Mouse (Mus musculus): ENCODE measurements around the gene Nkpd1. TPM values are rescaled to one million over a fixed set of nuclear protein-coding genes. Genes with fewer than 3 reads are reported as not detected.

Nkpd1 gene
- not detected in 3 replicates for total RNA-seq (2017)

GRCm38 (mm10) chr7:19517652-19518365 lies at the start of gene Nkpd1:
Gene Nkpd1 (plus strand): TSS chr7:19517838.
- ATAC-seq (replicated peaks; ENCODE audit: insufficient number of reproducible peaks, low FRiP score, low TSS enrichment, poor library complexity, severe bottlenecking) = no peak

GRCm38 (mm10) chr7:19468279-19468678 lies 49.4 kb upstream of the Nkpd1 start:
- no peak for ATAC-seq (replicated peaks; ENCODE audit: insufficient number of reproducible peaks, low FRiP score, low TSS enrichment, poor library complexity, severe bottlenecking)

- no peak for ATAC-seq (replicated peaks; ENCODE audit: insufficient number of reproducible peaks, low FRiP score, low TSS enrichment, poor library complexity, severe bottlenecking)
These were observed 48.2 kb upstream of the Nkpd1 start for GRCm38 (mm10) chr7:19469404-19469803.

- ATAC-seq (replicated peaks; ENCODE audit: insufficient number of reproducible peaks, low FRiP score, low TSS enrichment, poor library complexity, severe bottlenecking) = no peak
These were observed 47.3 kb upstream of the Nkpd1 start for GRCm38 (mm10) chr7:19470308-19470707.

GRCm38 (mm10) chr7:19472403-19472802 lies 45.2 kb upstream of the Nkpd1 start:
- ATAC-seq (replicated peaks; ENCODE audit: insufficient number of reproducible peaks, low FRiP score, low TSS enrichment, poor library complexity, severe bottlenecking) = peak; percentile 66

- no peak for ATAC-seq (replicated peaks; ENCODE audit: insufficient number of reproducible peaks, low FRiP score, low TSS enrichment, poor library complexity, severe bottlenecking)
These were observed 43.7 kb upstream of the Nkpd1 start for GRCm38 (mm10) chr7:19473875-19474443.

GRCm38 (mm10) chr7:19477084-19477483 lies 40.6 kb upstream of the Nkpd1 start:
- ATAC-seq (replicated peaks; ENCODE audit: insufficient number of reproducible peaks, low FRiP score, low TSS enrichment, poor library complexity, severe bottlenecking) = peak; percentile 40; the same call in 1 of the 2 replicates

GRCm38 (mm10) chr7:19477624-19478384 lies 39.8 kb upstream of the Nkpd1 start:
- no peak for ATAC-seq (replicated peaks; ENCODE audit: insufficient number of reproducible peaks, low FRiP score, low TSS enrichment, poor library complexity, severe bottlenecking)

GRCm38 (mm10) chr7:19483281-19483680 lies 34.4 kb upstream of the Nkpd1 start:
- no peak for ATAC-seq (replicated peaks; ENCODE audit: insufficient number of reproducible peaks, low FRiP score, low TSS enrichment, poor library complexity, severe bottlenecking)

- ATAC-seq (replicated peaks; ENCODE audit: insufficient number of reproducible peaks, low FRiP score, low TSS enrichment, poor library complexity, severe bottlenecking) = no peak
These were observed 32.1 kb upstream of the Nkpd1 start for GRCm38 (mm10) chr7:19485488-19485887.

- no peak for ATAC-seq (replicated peaks; ENCODE audit: insufficient number of reproducible peaks, low FRiP score, low TSS enrichment, poor library complexity, severe bottlenecking)
These were observed 31.1 kb upstream of the Nkpd1 start for GRCm38 (mm10) chr7:19486549-19486948.

- ATAC-seq (replicated peaks; ENCODE audit: insufficient number of reproducible peaks, low FRiP score, low TSS enrichment, poor library complexity, severe bottlenecking) = no peak
These were observed 28.1 kb upstream of the Nkpd1 start for GRCm38 (mm10) chr7:19489525-19489924.

GRCm38 (mm10) chr7:19491731-19492130 lies 25.9 kb upstream of the Nkpd1 start:
- no peak for ATAC-seq (replicated peaks; ENCODE audit: insufficient number of reproducible peaks, low FRiP score, low TSS enrichment, poor library complexity, severe bottlenecking)

- no peak for ATAC-seq (replicated peaks; ENCODE audit: insufficient number of reproducible peaks, low FRiP score, low TSS enrichment, poor library complexity, severe bottlenecking)
These were observed 22.7 kb upstream of the Nkpd1 start for GRCm38 (mm10) chr7:19494751-19495474.

- ATAC-seq (replicated peaks; ENCODE audit: insufficient number of reproducible peaks, low FRiP score, low TSS enrichment, poor library complexity, severe bottlenecking) = no peak
These were observed 22.0 kb upstream of the Nkpd1 start for GRCm38 (mm10) chr7:19495521-19496213.

- ATAC-seq (replicated peaks; ENCODE audit: insufficient number of reproducible peaks, low FRiP score, low TSS enrichment, poor library complexity, severe bottlenecking) = peak; percentile 90
These were observed 21.5 kb upstream of the Nkpd1 start for GRCm38 (mm10) chr7:19496214-19496555.

- ATAC-seq (replicated peaks; ENCODE audit: insufficient number of reproducible peaks, low FRiP score, low TSS enrichment, poor library complexity, severe bottlenecking) = no peak
These were observed 19.3 kb upstream of the Nkpd1 start for GRCm38 (mm10) chr7:19498326-19498725.

- ATAC-seq (replicated peaks; ENCODE audit: insufficient number of reproducible peaks, low FRiP score, low TSS enrichment, poor library complexity, severe bottlenecking) = peak; percentile 42
These were observed 16.9 kb upstream of the Nkpd1 start for GRCm38 (mm10) chr7:19500420-19501363.
